Mouse (Mus musculus) lung, postnatal 0 days (tissue): ENCODE measurements at regions not wholly inside any gene's neighbourhood (a gene's known extent, or its start where the extent isn't known, plus 50 kb on each side); places are given as distances from the start of the nearest gene placed in this dataset.

Experiments used
- ATAC-seq: fragments of 200-750 bp; cut with Nextera tagmentation; 2 replicates; pipeline ENCODE4 v1.8.0; 2017; ENCODE audit warnings: moderate library complexity
- DNase-seq: peaks from one replicate; pipeline ENCODE4 v3.0.0-alpha.2; 2016; ENCODE audit warnings: low spot score
- H3K27ac ChIP-seq: fragments of 300-500 bp; sonication (generic); 2 replicates; pipeline ENCODE4 v1.5.1; 2014; ENCODE audit warnings: antibody characterized with exemption, mild to moderate bottlenecking, low read length, mixed read lengths
- H3K27me3 ChIP-seq: fragments of 300-500 bp; sonication (generic); replicated peaks from 2 replicates; pipeline ENCODE4 v1.6.1; 2014; ENCODE audit warnings: low read length, mixed read lengths; ENCODE audit not compliant: insufficient read depth
- H3K36me3 ChIP-seq: fragments of 300-500 bp; sonication (generic); 2 replicates; pipeline ENCODE4 v1.6.1; 2014; ENCODE audit warnings: low read length, mixed read lengths; ENCODE audit not compliant: insufficient read depth
- H3K4me1 ChIP-seq: fragments of 300-500 bp; sonication (generic); 2 replicates; pipeline ENCODE4 v1.6.1; 2014; ENCODE audit warnings: antibody characterized with exemption, low read depth, low read length, mixed read lengths; ENCODE audit not compliant: insufficient read depth
- H3K4me2 ChIP-seq: fragments of 300-500 bp; sonication (generic); replicated peaks from 2 replicates; pipeline ENCODE4 v1.6.1; 2014; ENCODE audit warnings: low read depth, mild to moderate bottlenecking, low read length, moderate library complexity, mixed read lengths
- H3K4me3 ChIP-seq: fragments of 300-500 bp; sonication (generic); 2 replicates; pipeline ENCODE4 v1.5.1; 2014; ENCODE audit warnings: low read depth, low read length
- H3K9ac ChIP-seq: fragments of 300-500 bp; sonication (generic); replicated peaks from 2 replicates; pipeline ENCODE4 v1.6.1; 2014; ENCODE audit warnings: low read depth, mild to moderate bottlenecking
- H3K9me3 ChIP-seq: fragments of 300-500 bp; sonication (generic); 2 replicates; pipeline ENCODE4 v1.6.1; 2016; ENCODE audit warnings: low read length, mixed read lengths
- CTCF ChIP-seq: IDR thresholded peaks from 2 replicates; pipeline ENCODE4 v1.5.1; 2016; ENCODE audit warnings: antibody characterized with exemption, mild to moderate bottlenecking
- EP300 ChIP-seq: IDR thresholded peaks from 2 replicates; pipeline ENCODE4 v1.6.1; 2016; ENCODE audit warnings: antibody characterized with exemption, mild to moderate bottlenecking, control low read depth
- WGBS: fragments of 180-500 bp; shearing (Covaris S2); extraction: QIAGEN DNeasy Blood & Tissue Kit; methylation state at CpG from one replicate; pipeline ENCODE4 v1.1.7; 2014; 5-methylcytosine and 5-hydroxymethylcytosine counted together

GRCm38 (mm10) chr6:148603878-148604277 is 159.7 kb upstream of the Tmtc1 start:
- Histone ChIP-seq H3K9me3 (no peaks in the 10 kb centered on the region), H3K4me1 (no peaks in the 10 kb centered on the region), H3K9ac (no peak overlapping the region), H3K4me3 (no peak overlapping the region), H3K27ac (no peak overlapping the region), H3K36me3 (no peaks in the 10 kb centered on the region), H3K27me3 (no peaks in the 10 kb centered on the region), H3K4me2 (no peak overlapping the region)
- 68% methylated on average over 2 of the region's 2 CpGs for WGBS
- ATAC-seq = no peak
- TF ChIP-seq CTCF = no peak
- TF ChIP-seq EP300 = no peak
- DNase-seq = no peak

DNA sequence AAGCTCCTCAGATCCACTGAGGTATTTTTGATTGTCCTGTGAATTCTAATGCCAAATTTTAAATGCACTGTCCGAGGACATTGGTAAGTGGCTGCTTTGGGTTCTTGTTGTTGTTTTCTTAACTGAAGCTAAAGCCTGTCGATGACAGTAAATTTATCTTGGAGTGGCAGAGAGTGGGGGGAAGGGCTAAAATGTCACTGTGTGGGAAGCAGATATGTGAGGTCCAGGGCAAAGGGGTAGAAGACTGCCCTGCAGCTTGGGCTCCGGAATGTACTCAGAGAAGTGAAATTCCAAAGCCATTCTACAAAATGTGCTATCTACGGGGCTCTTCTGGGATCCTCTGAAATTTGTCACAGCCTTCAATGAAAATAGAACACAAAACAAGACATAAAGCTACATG is 159.3 kb upstream of the Tmtc1 start:
- Histone ChIP-seq H3K4me3 (no peak overlapping the region), H3K4me1 (no peaks in the 10 kb centered on the region), H3K36me3 (no peaks in the 10 kb centered on the region), H3K9ac (no peak overlapping the region), H3K27me3 (no peaks in the 10 kb centered on the region), H3K27ac (no peak overlapping the region), H3K9me3 (no peaks in the 10 kb centered on the region), H3K4me2 (no peak overlapping the region)
- 51% methylated on average over 4 of the region's 4 CpGs for WGBS
- TF ChIP-seq CTCF = no peak
- TF ChIP-seq EP300 = no peak
- DNase-seq = no peak
- ATAC-seq = no peak

GRCm38 (mm10) chr6:148602894-148603293 is 158.7 kb upstream of the Tmtc1 start:
- Histone ChIP-seq H3K4me1 (no peaks in the 10 kb centered on the region), H3K9me3 (no peaks in the 10 kb centered on the region), H3K9ac (no peak overlapping the region), H3K36me3 (no peaks in the 10 kb centered on the region), H3K27me3 (no peaks in the 10 kb centered on the region), H3K4me3 (no peak overlapping the region), H3K4me2 (no peak overlapping the region), H3K27ac (no peak overlapping the region)
- 82% methylated on average over 2 of the region's 2 CpGs for WGBS
- ATAC-seq (no peak), DNase-seq (no peak)
- TF ChIP-seq EP300 (no peak), CTCF (no peak)

GRCm38 (mm10) chr6:148600934-148601333 is 156.7 kb upstream of the Tmtc1 start:
- ATAC-seq (no peak), DNase-seq (no peak)
- Histone ChIP-seq H3K4me2 (no peak overlapping the region), H3K4me1 (no peaks in the 10 kb centered on the region), H3K27me3 (no peaks in the 10 kb centered on the region), H3K9me3 (no peaks in the 10 kb centered on the region), H3K27ac (no peak overlapping the region), H3K4me3 (no peak overlapping the region), H3K36me3 (no peaks in the 10 kb centered on the region), H3K9ac (no peak overlapping the region)
- TF ChIP-seq CTCF (no peak), EP300 (no peak)
- WGBS = 62% methylated on average over 2 of the region's 2 CpGs

DNA sequence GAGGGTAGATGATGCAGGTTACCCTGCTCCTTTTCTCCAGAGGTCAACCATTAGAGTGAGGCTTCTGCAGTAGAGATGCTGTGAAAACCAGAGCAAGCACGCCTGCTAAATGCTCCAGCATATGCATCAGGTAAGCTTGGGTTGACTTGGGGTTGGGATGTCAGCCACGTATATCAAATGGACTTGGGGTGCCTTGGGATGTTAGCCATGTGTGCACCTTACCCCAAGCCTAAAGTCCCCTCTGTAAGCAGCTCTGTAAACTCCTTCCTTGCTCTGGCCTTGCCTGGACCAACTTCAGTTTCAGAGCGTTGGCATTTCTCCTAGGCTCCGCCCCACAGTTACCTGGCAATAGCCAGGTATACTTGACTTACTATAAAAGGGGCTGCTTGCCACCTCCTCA is 155.3 kb upstream of the Tmtc1 start:
- WGBS = 75% methylated on average over 4 of the region's 4 CpGs
- H3K27ac ChIP-seq = no peak overlapping the region
- ATAC-seq (no peak), DNase-seq (no peak)
- H3K4me3 ChIP-seq = no peak overlapping the region
- TF ChIP-seq EP300 (no peak), CTCF (no peak)
- no peaks in the 10 kb centered on the region for H3K9me3 ChIP-seq
- no peaks in the 10 kb centered on the region for H3K27me3 ChIP-seq
- no peaks in the 10 kb centered on the region for H3K4me1 ChIP-seq
- no peak overlapping the region for H3K9ac ChIP-seq
- no peak overlapping the region for H3K4me2 ChIP-seq
- no peaks in the 10 kb centered on the region for H3K36me3 ChIP-seq

- H3K4me3 ChIP-seq = no peak overlapping the region
- no peak for ATAC-seq
- H3K27ac ChIP-seq = no peak overlapping the region
- H3K9me3 ChIP-seq = no peaks in the 10 kb centered on the region
- WGBS = 14% methylated on average over 16 of the region's 16 CpGs
- 0 out of 2 replicates have a peak overlapping the region, but pooled peaks have one; percentile 27 for H3K4me2 ChIP-seq
- TF ChIP-seq EP300 (no peak), CTCF (no peak)
- no peaks in the 10 kb centered on the region for H3K36me3 ChIP-seq
- H3K4me1 ChIP-seq = no peaks in the 10 kb centered on the region
- no peaks in the 10 kb centered on the region for H3K27me3 ChIP-seq
- DNase-seq = no peak
- H3K9ac ChIP-seq = no peak overlapping the region
These were observed 154.7 kb upstream of the Tmtc1 start for GRCm38 (mm10) chr6:148598746-148599337.
